Mouse (Mus musculus): ENCODE measurements around the gene Arrdc2.

DNA sequence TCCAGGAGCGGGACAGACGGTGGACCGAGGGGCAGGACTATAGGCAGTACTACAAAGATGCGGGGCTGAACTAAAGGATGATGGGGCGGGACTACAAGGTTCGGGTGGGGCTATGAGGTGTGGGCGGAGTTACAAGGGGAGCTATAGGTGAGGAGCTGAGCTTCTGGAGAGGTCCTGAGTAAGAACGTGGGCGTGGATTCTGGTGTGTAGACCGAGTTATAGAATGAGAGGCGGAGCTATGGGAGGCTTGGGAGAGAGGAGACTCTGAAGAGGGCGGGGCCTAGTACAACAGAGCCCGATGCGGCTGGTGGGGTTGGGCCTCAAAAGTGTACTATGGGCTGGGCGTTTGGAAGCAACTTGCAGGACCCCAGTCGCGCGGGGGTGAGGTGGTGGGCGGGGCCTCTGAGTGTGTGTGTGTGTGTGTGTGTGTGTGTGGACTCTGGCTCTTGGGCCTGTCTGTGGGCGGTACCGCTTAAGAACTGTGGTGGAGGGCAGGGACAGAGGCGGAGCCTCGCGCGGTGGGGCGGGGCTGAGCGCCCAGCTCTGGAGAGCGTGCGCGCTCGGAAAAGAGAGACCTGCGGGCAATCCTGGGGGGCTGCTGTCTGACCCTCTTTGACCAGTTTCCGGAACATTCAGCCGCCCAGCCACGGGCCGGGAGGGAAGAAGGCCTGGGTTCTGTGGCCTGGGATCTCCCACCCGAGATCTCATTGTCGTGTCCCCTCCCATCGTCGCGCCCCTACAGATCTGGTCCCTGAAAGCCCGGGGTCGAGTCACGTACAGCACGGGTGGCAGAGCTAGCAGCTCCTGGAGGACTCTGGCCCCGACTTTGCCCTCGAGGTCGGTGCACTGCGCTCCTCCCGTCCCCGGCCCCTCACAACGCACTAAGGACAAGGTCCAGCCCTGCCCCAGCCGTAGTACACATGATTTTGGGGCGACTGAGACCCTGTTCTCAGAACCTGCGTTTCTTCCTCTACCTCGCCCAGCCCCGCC, 42.1 kb downstream of the Arrdc2 start:
- TF ChIP-seq CTCF (IDR thresholded peaks at IDR 0.05; ENCODE audit: borderline replicate concordance, insufficient read depth, low read length) (no peak), POLR2A (IDR thresholded peaks at IDR 0.05; ENCODE audit: low read depth, low read length) (no peak; the same call in 1 of the 2 replicates)
